Mouse (Mus musculus): ENCODE measurements around the gene Hs2st1. TPM values are rescaled to one million over a fixed set of nuclear protein-coding genes. Genes with fewer than 3 reads are reported as not detected.

Hs2st1 gene
- polyA plus RNA-seq, 1 experiment from 2014 or later, result 10.2 TPM

DNA sequence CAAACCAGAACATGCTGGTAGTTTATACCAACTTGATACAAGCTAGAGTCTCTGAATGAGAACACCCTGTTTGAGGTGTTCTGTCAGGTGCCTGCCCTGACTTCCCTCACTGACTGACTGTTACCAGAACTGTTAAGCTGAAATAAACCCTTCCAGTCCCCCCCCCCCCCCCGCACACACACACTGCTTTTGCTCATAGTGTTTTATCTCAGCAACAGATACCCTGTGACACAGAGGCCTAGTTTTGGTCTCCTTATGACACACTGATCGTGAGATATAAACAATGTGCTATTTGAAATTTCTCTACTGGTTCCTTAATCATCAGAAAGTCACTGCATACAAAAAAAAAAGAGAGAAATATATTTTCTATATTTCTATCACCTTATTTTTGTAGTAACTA is 81.2 kb downstream of the Hs2st1 start:
- Histone ChIP-seq H3K27ac (ENCODE audit: low read length) (no peak overlapping the region), H3K4me1 (ENCODE audit: insufficient read depth, low read length) (no peaks in the 10 kb centered on the region), H3K9me3 (ENCODE audit: low read length) (no peaks in the 10 kb centered on the region), H3K36me3 (ENCODE audit: insufficient read depth, low read length) (no peaks in the 10 kb centered on the region), H3K4me3 (ENCODE audit: low read length) (no peak overlapping the region), H3K27me3 (ENCODE audit: insufficient read depth, low read length) (no peaks in the 10 kb centered on the region), H3K4me2 (replicated peaks; ENCODE audit: low read depth, low read length) (no peak overlapping the region), H3K9ac (replicated peaks; ENCODE audit: low read length) (no peak overlapping the region)
- WGBS, result 80% methylated on average over 2 of the region's 2 CpGs
- ATAC-seq (ENCODE audit: low FRiP score, low TSS enrichment), result no peak

DNA sequence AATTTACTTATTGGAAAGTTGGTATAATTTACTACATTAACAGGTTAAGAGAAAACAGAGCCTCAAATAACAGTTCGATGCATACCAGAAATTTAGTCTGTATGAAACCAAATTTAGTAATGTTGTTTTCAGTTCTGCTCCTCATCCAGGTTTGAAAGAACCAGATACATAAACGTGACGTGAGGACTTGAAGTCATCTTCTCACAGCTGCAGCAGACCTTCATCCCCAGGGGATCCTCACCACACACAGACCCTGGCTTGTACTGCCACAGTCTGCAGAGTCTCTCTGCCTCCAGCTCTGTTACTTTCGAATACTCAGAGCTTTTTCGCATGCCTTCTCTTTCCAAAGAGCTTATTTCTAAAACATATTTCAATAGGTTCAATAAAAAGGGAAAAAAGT is 89.4 kb downstream of the Hs2st1 start:
- no peak for ATAC-seq (ENCODE audit: low FRiP score, low TSS enrichment)
- WGBS, result 89% methylated on average over 5 of the region's 5 CpGs
- Histone ChIP-seq H3K4me3 (ENCODE audit: low read length) (no peak overlapping the region), H3K27ac (ENCODE audit: low read length) (no peak overlapping the region), H3K4me2 (replicated peaks; ENCODE audit: low read depth, low read length) (no peak overlapping the region), H3K9me3 (ENCODE audit: low read length) (no peaks in the 10 kb centered on the region), H3K27me3 (ENCODE audit: insufficient read depth, low read length) (no peaks in the 10 kb centered on the region), H3K4me1 (ENCODE audit: insufficient read depth, low read length) (no peaks in the 10 kb centered on the region), H3K36me3 (ENCODE audit: insufficient read depth, low read length) (no peaks in the 10 kb centered on the region), H3K9ac (replicated peaks; ENCODE audit: low read length) (no peak overlapping the region)

DNA sequence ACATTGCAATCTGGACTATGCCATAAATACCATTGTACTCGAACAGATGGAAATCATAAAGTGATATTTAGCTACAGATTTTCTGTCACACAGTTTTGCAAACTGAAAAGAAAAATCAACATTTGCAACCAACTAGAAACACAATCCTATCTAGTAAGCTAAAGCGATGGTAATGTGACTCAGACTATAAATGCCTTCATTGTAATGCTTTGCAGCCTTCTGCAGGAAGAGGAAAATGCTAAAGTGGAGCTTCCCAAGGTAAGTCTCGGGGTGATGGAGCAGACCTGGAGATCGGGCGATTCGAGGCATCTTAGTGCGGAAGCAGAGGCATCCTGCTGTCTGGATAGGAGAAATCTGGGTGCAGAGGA is 91.6 kb downstream of the Hs2st1 start:
- no peak overlapping the region for H3K27ac ChIP-seq (ENCODE audit: low read length)
- no peaks in the 10 kb centered on the region for H3K27me3 ChIP-seq (ENCODE audit: insufficient read depth, low read length)
- H3K9ac ChIP-seq (replicated peaks; ENCODE audit: low read length), result no peak overlapping the region
- no peaks in the 10 kb centered on the region for H3K9me3 ChIP-seq (ENCODE audit: low read length)
- H3K4me2 ChIP-seq (replicated peaks; ENCODE audit: low read depth, low read length), result no peak overlapping the region
- H3K36me3 ChIP-seq (ENCODE audit: insufficient read depth, low read length), result no peaks in the 10 kb centered on the region
- no peak for ATAC-seq (ENCODE audit: low FRiP score, low TSS enrichment)
- WGBS, result 91% methylated on average over 7 of the region's 7 CpGs
- H3K4me1 ChIP-seq (ENCODE audit: insufficient read depth, low read length), result no peaks in the 10 kb centered on the region
- no peak overlapping the region for H3K4me3 ChIP-seq (ENCODE audit: low read length)

DNA sequence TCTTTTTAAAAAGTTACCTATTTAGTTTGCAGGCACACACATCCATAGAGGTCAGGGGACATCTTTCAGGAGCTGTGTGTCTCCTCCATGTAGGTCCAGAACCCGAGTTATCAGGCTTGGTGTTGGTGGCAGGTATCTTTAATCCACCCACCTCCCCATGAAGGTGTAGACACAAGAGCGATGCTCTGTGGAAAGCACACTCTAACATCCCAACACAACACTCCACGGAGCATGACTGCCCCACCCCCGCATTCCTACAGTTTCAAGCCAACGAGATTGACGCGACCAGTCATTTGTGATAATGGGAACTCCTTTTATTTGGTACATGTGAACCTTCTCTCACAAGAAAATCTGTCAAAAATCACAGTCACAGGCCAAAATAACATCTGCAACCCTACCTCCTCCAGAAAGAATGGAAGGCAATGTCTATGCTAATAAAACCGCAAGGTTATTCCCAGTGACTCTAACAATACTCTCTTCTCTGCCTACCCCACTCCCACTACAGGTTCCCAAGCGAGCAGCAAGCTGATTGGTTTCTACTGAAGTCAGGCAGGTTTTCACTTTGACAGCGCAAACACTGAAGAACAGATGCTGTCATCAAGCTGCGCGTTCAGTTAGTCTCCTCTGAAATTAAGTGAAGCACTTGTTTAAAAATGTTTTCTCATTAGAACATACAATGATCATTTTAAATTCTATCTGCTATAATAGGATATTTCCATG is 92.1 kb downstream of the Hs2st1 start:
- ATAC-seq (ENCODE audit: low FRiP score, low TSS enrichment), result no peak
- WGBS, result 76% methylated on average over 12 of the region's 12 CpGs

GRCm38 (mm10) chr3:144475891-144476290 is 94.1 kb downstream of the Hs2st1 start:
- Histone ChIP-seq H3K36me3 (ENCODE audit: insufficient read depth, low read length) (no peaks in the 10 kb centered on the region), H3K27me3 (ENCODE audit: insufficient read depth, low read length) (no peaks in the 10 kb centered on the region), H3K9ac (replicated peaks; ENCODE audit: low read length) (no peak overlapping the region), H3K27ac (ENCODE audit: low read length) (no peak overlapping the region), H3K4me1 (ENCODE audit: insufficient read depth, low read length) (no peaks in the 10 kb centered on the region), H3K4me2 (replicated peaks; ENCODE audit: low read depth, low read length) (no peak overlapping the region), H3K9me3 (ENCODE audit: low read length) (no peaks in the 10 kb centered on the region), H3K4me3 (ENCODE audit: low read length) (no peak overlapping the region)
- WGBS, result 95% methylated on average over 5 of the region's 5 CpGs
- no peak for ATAC-seq (ENCODE audit: low FRiP score, low TSS enrichment)

More for the DNA sequence above, 92.1 kb downstream of the Hs2st1 start:
- Histone ChIP-seq H3K9ac (replicated peaks; ENCODE audit: low read length) (no peak overlapping the region), H3K36me3 (ENCODE audit: insufficient read depth, low read length) (no peaks in the 10 kb centered on the region), H3K4me2 (replicated peaks; ENCODE audit: low read depth, low read length) (no peak overlapping the region), H3K27ac (ENCODE audit: low read length) (no peak overlapping the region), H3K9me3 (ENCODE audit: low read length) (no peaks in the 10 kb centered on the region), H3K4me1 (ENCODE audit: insufficient read depth, low read length) (no peaks in the 10 kb centered on the region), H3K4me3 (ENCODE audit: low read length) (no peak overlapping the region), H3K27me3 (ENCODE audit: insufficient read depth, low read length) (no peaks in the 10 kb centered on the region)

DNA sequence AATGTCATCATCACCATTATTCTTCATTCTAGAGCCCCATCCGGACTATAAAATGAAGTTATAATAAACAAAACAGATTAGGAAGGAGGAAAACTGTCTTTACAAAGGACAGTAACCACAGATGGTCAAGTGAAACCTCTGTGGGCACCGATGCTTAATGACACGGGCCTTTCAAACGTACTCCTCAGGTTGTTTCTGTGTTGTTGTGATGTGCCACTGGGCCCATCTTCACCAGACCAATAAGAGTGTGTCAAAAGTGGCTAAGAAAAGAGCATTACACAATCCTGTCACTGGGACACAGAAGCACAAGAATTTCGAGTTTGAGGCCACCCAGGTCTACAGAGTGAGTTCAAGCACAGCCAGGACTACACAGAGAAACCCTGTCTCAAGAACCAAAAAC is 95.3 kb downstream of the Hs2st1 start:
- WGBS, result 83% methylated on average over 5 of the region's 5 CpGs
- no peak overlapping the region for H3K9ac ChIP-seq (replicated peaks; ENCODE audit: low read length)
- no peaks in the 10 kb centered on the region for H3K4me1 ChIP-seq (ENCODE audit: insufficient read depth, low read length)
- no peaks in the 10 kb centered on the region for H3K9me3 ChIP-seq (ENCODE audit: low read length)
- H3K4me3 ChIP-seq (ENCODE audit: low read length), result no peak overlapping the region
- H3K27ac ChIP-seq (ENCODE audit: low read length), result no peak overlapping the region
- H3K27me3 ChIP-seq (ENCODE audit: insufficient read depth, low read length), result no peaks in the 10 kb centered on the region
- ATAC-seq (ENCODE audit: low FRiP score, low TSS enrichment), result no peak
- no peaks in the 10 kb centered on the region for H3K36me3 ChIP-seq (ENCODE audit: insufficient read depth, low read length)
- no peak overlapping the region for H3K4me2 ChIP-seq (replicated peaks; ENCODE audit: low read depth, low read length)

- Histone ChIP-seq H3K27me3 (ENCODE audit: insufficient read depth, low read length) (no peaks in the 10 kb centered on the region), H3K4me1 (ENCODE audit: insufficient read depth, low read length) (no peaks in the 10 kb centered on the region), H3K4me3 (ENCODE audit: low read length) (no peak overlapping the region), H3K9me3 (ENCODE audit: low read length) (no peaks in the 10 kb centered on the region), H3K9ac (replicated peaks; ENCODE audit: low read length) (no peak overlapping the region), H3K4me2 (replicated peaks; ENCODE audit: low read depth, low read length) (no peak overlapping the region), H3K36me3 (ENCODE audit: insufficient read depth, low read length) (no peaks in the 10 kb centered on the region), H3K27ac (ENCODE audit: low read length) (no peak overlapping the region)
- 76% methylated on average over 3 of the region's 3 CpGs for WGBS
- ATAC-seq (ENCODE audit: low FRiP score, low TSS enrichment), result no peak
These were observed 98.0 kb downstream of the Hs2st1 start for GRCm38 (mm10) chr3:144471954-144472353.

DNA sequence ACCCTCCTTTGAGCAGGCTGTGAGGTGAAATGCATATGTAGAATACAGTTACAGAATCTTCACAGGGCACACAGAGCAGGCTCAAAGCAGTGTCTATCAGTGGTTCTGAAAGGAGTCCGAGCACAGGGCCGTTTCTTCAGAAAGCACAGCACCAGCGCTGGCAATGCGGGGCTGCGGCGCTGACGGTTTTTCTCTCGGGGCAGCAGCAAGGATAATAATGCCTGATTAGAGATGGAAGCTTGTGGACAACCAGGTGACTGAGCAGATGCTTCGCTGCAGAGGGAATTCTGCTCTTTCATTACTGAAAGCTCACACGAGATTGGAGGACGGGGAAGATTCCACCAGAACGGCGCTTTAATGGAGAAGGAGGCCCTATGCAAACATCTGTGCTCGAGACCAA is 99.1 kb downstream of the Hs2st1 start:
- Histone ChIP-seq H3K4me2 (replicated peaks; ENCODE audit: low read depth, low read length) (no peak overlapping the region), H3K27me3 (ENCODE audit: insufficient read depth, low read length) (no peaks in the 10 kb centered on the region), H3K4me3 (ENCODE audit: low read length) (no peak overlapping the region), H3K9me3 (ENCODE audit: low read length) (no peaks in the 10 kb centered on the region), H3K27ac (ENCODE audit: low read length) (no peak overlapping the region), H3K4me1 (ENCODE audit: insufficient read depth, low read length) (no peaks in the 10 kb centered on the region), H3K9ac (replicated peaks; ENCODE audit: low read length) (no peak overlapping the region), H3K36me3 (ENCODE audit: insufficient read depth, low read length) (no peaks in the 10 kb centered on the region)
- WGBS, result 65% methylated on average over 14 of the region's 14 CpGs
- no peak for ATAC-seq (ENCODE audit: low FRiP score, low TSS enrichment)

- Histone ChIP-seq H3K9ac (replicated peaks; ENCODE audit: low read length) (no peak overlapping the region), H3K9me3 (ENCODE audit: low read length) (no peaks in the 10 kb centered on the region), H3K4me1 (ENCODE audit: insufficient read depth, low read length) (no peaks in the 10 kb centered on the region), H3K4me2 (replicated peaks; ENCODE audit: low read depth, low read length) (no peak overlapping the region), H3K4me3 (ENCODE audit: low read length) (no peak overlapping the region), H3K27ac (ENCODE audit: low read length) (no peak overlapping the region), H3K27me3 (ENCODE audit: insufficient read depth, low read length) (no peaks in the 10 kb centered on the region), H3K36me3 (ENCODE audit: insufficient read depth, low read length) (peaks cover 3% of the 10 kb centered on the region; the same call in 1 of the 2 replicates)
- 79% methylated on average over 10 of the region's 10 CpGs for WGBS
- no peak for ATAC-seq (ENCODE audit: low FRiP score, low TSS enrichment)
These were observed 102.5 kb downstream of the Hs2st1 start for GRCm38 (mm10) chr3:144467521-144467920.

- 89% methylated on average over 8 of the region's 8 CpGs for WGBS
- no peak overlapping the region for H3K27ac ChIP-seq (ENCODE audit: low read length)
These were observed 103.8 kb downstream of the Hs2st1 start for GRCm38 (mm10) chr3:144466108-144466678.

More at GRCm38 (mm10) chr3:144466108-144466678, 103.8 kb downstream of the Hs2st1 start:
- Histone ChIP-seq H3K36me3 (ENCODE audit: insufficient read depth, low read length) (peaks cover 3% of the 10 kb centered on the region; the same call in 1 of the 2 replicates), H3K27me3 (ENCODE audit: insufficient read depth, low read length) (no peaks in the 10 kb centered on the region), H3K4me1 (ENCODE audit: insufficient read depth, low read length) (no peaks in the 10 kb centered on the region), H3K4me3 (ENCODE audit: low read length) (no peak overlapping the region), H3K9ac (replicated peaks; ENCODE audit: low read length) (no peak overlapping the region), H3K4me2 (replicated peaks; ENCODE audit: low read depth, low read length) (no peak overlapping the region), H3K9me3 (ENCODE audit: low read length) (no peaks in the 10 kb centered on the region)
- no peak for ATAC-seq (ENCODE audit: low FRiP score, low TSS enrichment)
